Mouse (Mus musculus) midbrain, postnatal 0 days (tissue): ENCODE results near the gene Tjp2. TPM values are rescaled to one million over a fixed set of nuclear protein-coding genes. Genes with fewer than 3 reads are reported as not detected.

Experiments used
- ATAC-seq: fragments of 200-750 bp; cut with Nextera tagmentation; 2 replicates; pipeline ENCODE4 v1.8.0; 2017; ENCODE audit warnings: moderate number of reproducible peaks, mild to moderate bottlenecking, moderate TSS enrichment, moderate library complexity; ENCODE audit not compliant: low FRiP score
- DNase-seq: peaks from one replicate; pipeline ENCODE4 v3.0.0-alpha.2; 2015; ENCODE audit warnings: low spot score
- H3K27ac ChIP-seq: fragments of 300-500 bp; sonication (generic); 2 replicates; pipeline ENCODE4 v1.5.1; 2014; ENCODE audit warnings: low read depth, mild to moderate bottlenecking, low read length, mixed read lengths
- H3K27me3 ChIP-seq: fragments of 300-500 bp; sonication (generic); 2 replicates; pipeline ENCODE4 v1.6.1; 2014; ENCODE audit warnings: low read length, control low read depth, mixed read lengths; ENCODE audit not compliant: insufficient read depth
- H3K36me3 ChIP-seq: fragments of 300-500 bp; sonication (generic); 2 replicates; pipeline ENCODE4 v1.6.1; 2014; ENCODE audit warnings: low read length, control low read depth, mixed read lengths; ENCODE audit not compliant: insufficient read depth
- H3K4me1 ChIP-seq: fragments of 300-500 bp; sonication (generic); 2 replicates; pipeline ENCODE4 v1.6.1; 2014; ENCODE audit warnings: mild to moderate bottlenecking, control low read depth, antibody characterized with exemption, low read length, mixed read lengths; ENCODE audit not compliant: insufficient read depth
- H3K4me2 ChIP-seq: fragments of 300-500 bp; sonication (generic); 2 replicates; pipeline ENCODE4 v1.6.1; 2014; ENCODE audit warnings: low read depth, mild to moderate bottlenecking, low read length, mixed read lengths; ENCODE audit not compliant: poor library complexity, severe bottlenecking
- H3K4me3 ChIP-seq: fragments of 300-500 bp; sonication (generic); 2 replicates; pipeline ENCODE4 v1.5.1; 2014; ENCODE audit warnings: low read depth, mild to moderate bottlenecking, low read length, moderate library complexity
- H3K9ac ChIP-seq: fragments of 300-500 bp; sonication (generic); replicated peaks from 2 replicates; pipeline ENCODE4 v1.6.1; 2014; ENCODE audit warnings: mild to moderate bottlenecking, low read length, moderate library complexity, mixed read lengths; ENCODE audit not compliant: poor library complexity, severe bottlenecking
- H3K9me3 ChIP-seq: fragments of 300-500 bp; sonication (generic); 2 replicates; pipeline ENCODE4 v1.6.1; 2016; ENCODE audit warnings: low read length, control low read depth
- CTCF ChIP-seq: IDR thresholded peaks from 2 replicates; pipeline ENCODE4 v1.5.1; 2016; ENCODE audit warnings: antibody characterized with exemption, mild to moderate bottlenecking
- WGBS: fragments of 180-500 bp; shearing (Covaris S2); extraction: QIAGEN DNeasy Blood & Tissue Kit; methylation state at CpG from one replicate; pipeline ENCODE4 v1.1.7; 2014; 5-methylcytosine and 5-hydroxymethylcytosine counted together
- polyA plus RNA-seq: library from polyadenylated mRNA; unstranded; fragments of >200 nt; fragmentation: Nextera tagmentation; extraction: Ambion mirVana; gene quantifications from 2 replicates; pipeline ENCODE4 v1.2.1, GENCODE M21; 2015
- total RNA-seq: library from RNA; depleted of rRNA; stranded (reverse); fragments of >200 nt; gene quantifications from 2 replicates; pipeline ENCODE4 v1.2.3, GENCODE M21; 2014; rRNA removed

Gene Tjp2
- total RNA-seq (18.2 and 18.7 TPM in 2 replicates), polyA plus RNA-seq (11.0 and 11.2 TPM in 2 replicates)

DNA sequence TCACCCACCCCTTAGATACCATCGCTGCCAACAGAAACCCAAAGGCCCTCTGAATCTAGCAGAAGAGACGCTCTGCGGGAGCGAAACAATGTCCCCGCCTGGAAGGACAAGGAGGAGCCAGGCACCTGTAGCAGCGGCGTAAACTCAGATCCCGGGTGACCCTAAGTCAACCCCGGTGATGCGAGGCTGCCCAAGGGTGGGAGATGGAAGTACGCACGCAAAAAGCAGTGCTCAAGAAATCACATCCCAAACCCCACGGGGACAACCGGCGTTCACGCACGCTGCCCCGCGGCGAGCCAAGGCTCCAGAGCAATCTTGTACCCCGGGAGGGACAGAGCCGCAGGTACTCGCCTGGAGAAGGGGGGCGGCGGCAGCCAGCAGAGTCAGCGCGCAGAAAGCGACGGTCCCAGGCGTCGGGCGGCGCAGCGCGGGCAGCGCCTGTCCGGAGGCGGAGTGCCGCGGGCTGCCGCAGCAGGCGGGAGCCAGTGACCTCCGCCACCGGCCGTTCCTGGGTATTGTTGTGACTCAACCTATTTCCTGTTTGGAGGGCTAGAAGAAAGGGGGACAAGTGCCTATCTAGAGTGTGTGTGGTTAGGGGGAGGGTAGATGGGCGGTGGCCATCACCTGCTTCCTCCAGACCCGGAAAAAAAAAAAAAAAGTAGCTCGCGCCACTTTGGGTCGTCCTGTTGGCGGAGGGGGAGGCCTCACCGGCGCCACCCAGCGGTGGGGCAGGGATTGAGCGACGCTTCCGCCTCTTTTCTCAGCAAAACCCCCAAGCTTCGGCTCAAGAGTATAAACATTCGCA, at the start of gene Tjp2:
TSS of gene Tjp2 (minus strand) at position 531 of the 805 bp plus-strand sequence.
- H3K36me3 ChIP-seq, result no peaks in the 10 kb centered on the region
- H3K4me2 ChIP-seq, result peak within 1 kb of the TSS; percentile 59
- ATAC-seq (peak; percentile 44; the same call in 1 of the 2 replicates), DNase-seq (no peak)
- H3K4me3 ChIP-seq, result peak within 1 kb of the TSS; percentile 36
- H3K9me3 ChIP-seq, result no peaks in the 10 kb centered on the region
- H3K9ac ChIP-seq, result peak within 1 kb of the TSS; percentile 15; the same call in 1 of the 2 replicates
- peaks cover 12% of the 10 kb centered on the region for H3K27me3 ChIP-seq
- WGBS, result 1% methylated on average over 54 of the region's 59 CpGs
- TF ChIP-seq CTCF, result peak; percentile 70
- H3K27ac ChIP-seq, result no peak within 1 kb of the TSS
- H3K4me1 ChIP-seq, result no peaks in the 10 kb centered on the region

- Histone ChIP-seq H3K27ac (no peak overlapping the region), H3K9me3 (no peaks in the 10 kb centered on the region), H3K4me3 (no peak overlapping the region), H3K36me3 (0 out of 2 replicates have a peak, but pooled peaks cover 6% of the 10 kb centered on the region), H3K4me2 (no peak overlapping the region), H3K4me1 (no peaks in the 10 kb centered on the region), H3K9ac (no peak overlapping the region), H3K27me3 (no peaks in the 10 kb centered on the region)
- ATAC-seq (no peak), DNase-seq (no peak)
- 56% methylated on average over 3 of the region's 3 CpGs for WGBS
- TF ChIP-seq CTCF, result no peak
Observed at GRCm38 (mm10) chr19:24274281-24274680, 49.5 kb upstream of the Tjp2 start.

DNA sequence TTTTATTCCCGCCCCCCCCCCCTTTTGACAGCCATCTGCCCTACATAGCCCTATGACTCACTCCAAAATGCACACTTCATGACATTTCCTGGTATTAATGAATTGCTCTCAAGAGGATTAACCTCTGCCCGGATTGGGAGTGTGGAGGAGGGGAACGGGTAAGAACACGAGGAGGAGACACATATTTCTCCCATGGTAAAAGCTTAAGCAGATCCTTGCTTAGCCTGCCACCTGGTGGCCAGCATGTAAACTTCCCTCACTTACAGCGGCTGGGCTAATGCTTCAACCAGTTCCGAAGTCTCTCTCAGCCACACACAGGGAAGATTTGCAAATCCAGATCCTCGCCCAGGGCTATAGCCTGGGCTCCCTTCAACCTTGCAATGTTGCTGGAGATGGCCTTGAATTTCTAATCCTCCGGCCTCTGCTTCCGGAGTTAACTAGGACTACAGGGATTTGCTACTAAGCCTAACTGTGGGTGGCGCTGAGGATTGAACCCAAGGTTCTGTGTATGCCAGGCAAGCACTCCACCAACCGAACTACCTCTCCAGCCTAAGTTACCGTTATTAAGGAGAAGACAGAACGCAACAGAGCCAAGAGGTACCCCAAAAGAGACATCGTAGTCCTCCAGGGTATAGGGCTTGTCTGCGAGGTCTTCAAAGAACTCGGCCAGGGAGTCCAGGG, 47.1 kb upstream of the Tjp2 start:
- Histone ChIP-seq H3K4me3 (no peak overlapping the region), H3K9ac (no peak overlapping the region), H3K27ac (no peak overlapping the region), H3K9me3 (no peaks in the 10 kb centered on the region), H3K27me3 (no peaks in the 10 kb centered on the region), H3K36me3 (0 out of 2 replicates have a peak, but pooled peaks cover 6% of the 10 kb centered on the region), H3K4me2 (peak overlapping the region; percentile 36), H3K4me1 (no peaks in the 10 kb centered on the region)
- ATAC-seq (peak; percentile 75), DNase-seq (peak; percentile 86)
- WGBS, result 37% methylated on average over 16 of the region's 16 CpGs
- TF ChIP-seq CTCF, result peak; percentile 95

DNA sequence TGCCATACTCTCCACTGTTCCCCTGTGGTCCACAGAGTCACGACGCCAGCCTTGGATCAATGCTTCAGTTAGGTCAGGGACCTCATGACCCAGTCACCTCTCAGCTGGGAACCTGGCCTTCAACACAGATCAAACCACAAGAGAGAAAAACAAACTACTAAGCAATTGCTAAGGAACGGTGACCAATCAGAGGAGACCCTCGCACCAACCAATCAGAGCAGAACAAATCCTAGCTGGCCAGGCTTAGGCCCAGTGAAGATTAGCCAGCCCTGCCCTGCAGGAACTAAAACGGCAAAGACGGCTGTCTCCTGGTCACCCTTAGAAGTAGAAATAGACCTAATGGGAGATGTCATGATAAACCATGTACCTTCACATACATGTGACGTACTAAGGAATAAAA, 46.5 kb upstream of the Tjp2 start:
- 0 out of 2 replicates have a peak, but pooled peaks cover 4% of the 10 kb centered on the region for H3K36me3 ChIP-seq
- no peak overlapping the region for H3K9ac ChIP-seq
- DNase-seq (no peak), ATAC-seq (peak; percentile 60)
- no peak overlapping the region for H3K4me3 ChIP-seq
- no peak overlapping the region for H3K27ac ChIP-seq
- no peaks in the 10 kb centered on the region for H3K9me3 ChIP-seq
- H3K4me1 ChIP-seq, result no peaks in the 10 kb centered on the region
- H3K4me2 ChIP-seq, result peak overlapping the region; percentile 36
- no peaks in the 10 kb centered on the region for H3K27me3 ChIP-seq
- WGBS, result 24% methylated on average over 7 of the region's 7 CpGs
- no peak for TF ChIP-seq CTCF

DNA sequence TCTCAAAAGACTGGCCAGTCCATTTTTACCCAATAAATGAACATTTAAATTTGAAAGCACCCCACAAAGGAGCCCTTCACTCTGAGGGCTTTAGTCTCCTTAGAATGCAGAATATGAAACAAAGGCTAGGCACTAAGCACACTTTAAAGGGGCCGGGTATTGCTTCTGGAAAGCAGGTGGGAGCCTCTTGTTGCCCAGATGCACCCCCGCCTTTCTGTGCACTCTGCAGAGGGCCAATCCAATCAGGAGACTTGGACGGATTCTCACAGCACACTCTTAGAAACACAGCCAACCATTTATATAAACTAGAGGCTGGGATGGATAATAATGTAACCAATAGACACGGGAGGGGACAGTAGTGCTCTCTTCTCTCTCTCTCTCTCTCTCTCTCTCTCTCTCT, 43.7 kb upstream of the Tjp2 start:
- Histone ChIP-seq H3K27me3 (no peaks in the 10 kb centered on the region), H3K9ac (no peak overlapping the region), H3K9me3 (no peaks in the 10 kb centered on the region), H3K4me2 (no peak overlapping the region), H3K27ac (no peak overlapping the region), H3K4me3 (no peak overlapping the region), H3K4me1 (no peaks in the 10 kb centered on the region), H3K36me3 (no peaks in the 10 kb centered on the region)
- ATAC-seq, result no peak
- DNase-seq, result no peak
- no peak for TF ChIP-seq CTCF
- WGBS, result 33% methylated on average over 4 of the region's 4 CpGs
